Mouse (Mus musculus): ENCODE measurements around the gene Ahcyl2. TPM values are rescaled to one million over a fixed set of nuclear protein-coding genes. Genes with fewer than 3 reads are reported as not detected.
A peak's percentile ranks its signal among the peaks of the same experiment; 100 is the strongest.

Gene Ahcyl2
- polyA plus RNA-seq, 1 experiment from 2014 or later, result 7.8 TPM

GRCm38 (mm10) chr6:29916530-29917382 is 148.9 kb downstream of the Ahcyl2 start, which contains the start of gene Strip2:
TSS of gene Strip2 (plus strand) at chr6:29917012.
- peak within 1 kb of the TSS; percentile 98 for H3K4me3 ChIP-seq (ENCODE audit: low read length)
- H3K9ac ChIP-seq (ENCODE audit: low read length), result peak within 1 kb of the TSS; percentile 90
- peak within 1 kb of the TSS; percentile 96 for H3K4me2 ChIP-seq (ENCODE audit: low read depth, low read length)
- no peaks in the 10 kb centered on the region for H3K27me3 ChIP-seq (ENCODE audit: control insufficient read depth, insufficient read depth, low read length)
- peaks cover 8% of the 10 kb centered on the region for H3K4me1 ChIP-seq (ENCODE audit: control insufficient read depth, insufficient read depth, low read length)
- peaks cover 5% of the 10 kb centered on the region; the same call in 1 of the 2 replicates for H3K36me3 ChIP-seq (ENCODE audit: control insufficient read depth, insufficient read depth)
- peak within 1 kb of the TSS; percentile 95 for H3K27ac ChIP-seq (ENCODE audit: low read length)
- under 1% methylated on average over 67 of the region's 67 CpGs for WGBS
- no peaks in the 10 kb centered on the region for H3K9me3 ChIP-seq (replicated peaks; ENCODE audit: control insufficient read depth, low read length)
- ATAC-seq (replicated peaks; ENCODE audit: extremely low read depth, insufficient read depth, low FRiP score), result peak; percentile 97

DNA sequence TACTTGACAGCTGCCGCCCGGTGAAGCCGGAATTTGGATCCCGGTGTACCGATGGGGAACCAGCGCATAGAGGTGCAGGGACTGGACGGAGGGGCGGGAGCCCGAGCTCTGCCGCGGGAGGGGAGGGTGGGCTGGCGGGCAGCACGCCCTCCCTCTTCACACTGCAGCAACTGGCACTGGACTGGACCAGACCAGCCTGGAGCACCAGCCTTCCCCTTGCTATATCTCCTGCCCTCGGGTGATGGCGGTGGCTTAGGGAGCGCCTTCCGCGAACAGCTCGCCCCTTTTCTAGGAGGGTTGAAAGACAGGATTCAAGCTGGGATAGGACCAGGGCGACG is 149.5 kb downstream of the Ahcyl2 start:
- peaks cover 8% of the 10 kb centered on the region for H3K4me1 ChIP-seq (ENCODE audit: control insufficient read depth, insufficient read depth, low read length)
- peak overlapping the region; percentile 90 for H3K9ac ChIP-seq (ENCODE audit: low read length)
- H3K4me3 ChIP-seq (ENCODE audit: low read length), result peak overlapping the region; percentile 98
- H3K4me2 ChIP-seq (ENCODE audit: low read depth, low read length), result peak overlapping the region; percentile 96
- H3K27me3 ChIP-seq (ENCODE audit: control insufficient read depth, insufficient read depth, low read length), result no peaks in the 10 kb centered on the region
- H3K36me3 ChIP-seq (ENCODE audit: control insufficient read depth, insufficient read depth), result peaks cover 5% of the 10 kb centered on the region; the same call in 1 of the 2 replicates
- H3K27ac ChIP-seq (ENCODE audit: low read length), result peak overlapping the region; percentile 95
- H3K9me3 ChIP-seq (replicated peaks; ENCODE audit: control insufficient read depth, low read length), result no peaks in the 10 kb centered on the region
- under 1% methylated on average over 21 of the region's 21 CpGs for WGBS
- ATAC-seq (replicated peaks; ENCODE audit: extremely low read depth, insufficient read depth, low FRiP score), result peak; percentile 86

DNA sequence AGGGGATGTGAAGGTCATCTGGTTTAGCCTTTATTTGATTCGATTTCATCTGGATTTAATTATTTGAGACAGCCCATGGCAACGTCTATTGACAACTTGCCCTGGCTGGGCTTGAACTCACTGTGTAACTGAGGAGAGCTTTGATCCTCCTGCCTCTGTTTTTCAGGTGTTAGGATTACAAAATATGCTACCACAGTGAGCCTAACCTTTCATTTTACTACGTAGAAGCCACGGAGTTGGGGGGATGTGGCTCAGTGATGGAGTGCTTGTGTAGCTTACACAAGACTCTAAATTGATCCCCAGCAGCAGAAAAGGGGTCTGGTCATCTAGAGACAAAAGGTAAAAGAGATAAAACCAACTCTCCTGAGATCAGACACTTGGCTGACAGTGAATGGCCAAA is 150.1 kb downstream of the Ahcyl2 start:
- peak overlapping the region; percentile 96 for H3K4me2 ChIP-seq (ENCODE audit: low read depth, low read length)
- no peak for ATAC-seq (replicated peaks; ENCODE audit: extremely low read depth, insufficient read depth, low FRiP score)
- peaks cover 5% of the 10 kb centered on the region; the same call in 1 of the 2 replicates for H3K36me3 ChIP-seq (ENCODE audit: control insufficient read depth, insufficient read depth)
- 32% methylated on average over 4 of the region's 4 CpGs for WGBS
- peak overlapping the region; percentile 90 for H3K9ac ChIP-seq (ENCODE audit: low read length)
- peak overlapping the region; percentile 95 for H3K27ac ChIP-seq (ENCODE audit: low read length)
- H3K9me3 ChIP-seq (replicated peaks; ENCODE audit: control insufficient read depth, low read length), result no peaks in the 10 kb centered on the region
- H3K4me1 ChIP-seq (ENCODE audit: control insufficient read depth, insufficient read depth, low read length), result peaks cover 11% of the 10 kb centered on the region
- peak overlapping the region; percentile 98 for H3K4me3 ChIP-seq (ENCODE audit: low read length)
- no peaks in the 10 kb centered on the region for H3K27me3 ChIP-seq (ENCODE audit: control insufficient read depth, insufficient read depth, low read length)

DNA sequence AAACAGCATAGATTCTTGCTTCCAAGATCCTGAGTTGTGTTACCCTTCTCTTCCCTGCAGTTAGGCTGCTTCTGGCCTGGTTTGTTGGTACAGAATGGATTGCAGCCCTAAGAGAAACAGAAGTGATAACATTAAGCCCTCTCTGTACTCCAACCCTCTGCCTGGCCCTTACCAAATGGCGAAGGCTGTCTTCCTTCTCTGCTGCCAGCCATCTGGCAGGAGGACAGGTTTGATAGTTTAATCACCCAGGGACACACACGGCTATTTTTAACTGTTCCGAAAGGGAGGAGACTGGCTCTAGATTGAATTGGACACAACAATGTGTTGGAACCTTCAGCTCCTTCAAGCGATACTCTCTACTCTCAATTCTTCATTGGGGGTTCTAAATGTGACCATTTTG is 155.7 kb downstream of the Ahcyl2 start:
- Histone ChIP-seq H3K4me1 (ENCODE audit: control insufficient read depth, insufficient read depth, low read length) (peaks cover 21% of the 10 kb centered on the region), H3K9me3 (replicated peaks; ENCODE audit: control insufficient read depth, low read length) (no peaks in the 10 kb centered on the region), H3K27ac (ENCODE audit: low read length) (peak overlapping the region; percentile 86), H3K9ac (ENCODE audit: low read length) (peak overlapping the region; percentile 46; the same call in 1 of the 2 replicates), H3K4me3 (ENCODE audit: low read length) (no peak overlapping the region; the same call in 1 of the 2 replicates), H3K4me2 (ENCODE audit: low read depth, low read length) (peak overlapping the region; percentile 27), H3K36me3 (ENCODE audit: control insufficient read depth, insufficient read depth) (peaks cover 23% of the 10 kb centered on the region), H3K27me3 (ENCODE audit: control insufficient read depth, insufficient read depth, low read length) (no peaks in the 10 kb centered on the region)
- ATAC-seq (replicated peaks; ENCODE audit: extremely low read depth, insufficient read depth, low FRiP score), result peak; percentile 83
- WGBS, result 25% methylated on average over 4 of the region's 4 CpGs

- Histone ChIP-seq H3K27ac (ENCODE audit: low read length) (no peak overlapping the region), H3K9ac (ENCODE audit: low read length) (no peak overlapping the region), H3K4me1 (ENCODE audit: control insufficient read depth, insufficient read depth, low read length) (peaks cover 13% of the 10 kb centered on the region), H3K36me3 (ENCODE audit: control insufficient read depth, insufficient read depth) (peaks cover 30% of the 10 kb centered on the region), H3K9me3 (replicated peaks; ENCODE audit: control insufficient read depth, low read length) (no peaks in the 10 kb centered on the region), H3K4me3 (ENCODE audit: low read length) (no peak overlapping the region), H3K4me2 (ENCODE audit: low read depth, low read length) (no peak overlapping the region), H3K27me3 (ENCODE audit: control insufficient read depth, insufficient read depth, low read length) (no peaks in the 10 kb centered on the region)
- whole genome bisulfite sequencing, result 73% methylated on average over 6 of the region's 6 CpGs
- no peak for ATAC-seq (replicated peaks; ENCODE audit: extremely low read depth, insufficient read depth, low FRiP score)
Measured at GRCm38 (mm10) chr6:29925594-29926219, 157.9 kb downstream of the Ahcyl2 start.

DNA sequence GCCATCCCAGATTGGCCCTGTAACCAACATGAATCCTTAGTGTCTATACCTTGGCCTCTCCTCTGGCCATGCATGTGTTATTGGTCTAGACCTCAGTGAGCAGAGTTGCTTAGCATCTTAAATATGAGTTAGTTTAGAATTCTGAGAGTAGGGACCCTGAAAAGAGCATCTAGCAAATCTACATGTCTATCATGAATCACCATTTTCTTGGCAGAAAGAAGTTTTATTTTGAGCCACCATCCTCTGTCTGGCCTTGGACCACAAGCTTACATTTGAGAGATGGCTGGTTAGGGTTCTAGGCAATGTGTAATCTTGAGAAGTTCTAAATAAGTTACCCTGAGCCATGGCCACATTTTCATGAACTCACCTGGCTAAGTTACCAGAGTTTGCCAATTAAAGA is 162.3 kb downstream of the Ahcyl2 start:
- H3K27me3 ChIP-seq (ENCODE audit: control insufficient read depth, insufficient read depth, low read length), result no peaks in the 10 kb centered on the region
- no peak for ATAC-seq (replicated peaks; ENCODE audit: extremely low read depth, insufficient read depth, low FRiP score)
- H3K4me1 ChIP-seq (ENCODE audit: control insufficient read depth, insufficient read depth, low read length), result no peaks in the 10 kb centered on the region
- H3K27ac ChIP-seq (ENCODE audit: low read length), result no peak overlapping the region
- H3K4me3 ChIP-seq (ENCODE audit: low read length), result no peak overlapping the region
- no peak overlapping the region for H3K9ac ChIP-seq (ENCODE audit: low read length)
- H3K9me3 ChIP-seq (replicated peaks; ENCODE audit: control insufficient read depth, low read length), result no peaks in the 10 kb centered on the region; the same call in none of the 2 replicates
- peaks cover 51% of the 10 kb centered on the region for H3K36me3 ChIP-seq (ENCODE audit: control insufficient read depth, insufficient read depth)
- H3K4me2 ChIP-seq (ENCODE audit: low read depth, low read length), result no peak overlapping the region

- Histone ChIP-seq H3K4me1 (ENCODE audit: control insufficient read depth, insufficient read depth, low read length) (no peaks in the 10 kb centered on the region), H3K4me2 (ENCODE audit: low read depth, low read length) (no peak overlapping the region), H3K9ac (ENCODE audit: low read length) (no peak overlapping the region), H3K27ac (ENCODE audit: low read length) (no peak overlapping the region), H3K36me3 (ENCODE audit: control insufficient read depth, insufficient read depth) (peaks cover 46% of the 10 kb centered on the region), H3K27me3 (ENCODE audit: control insufficient read depth, insufficient read depth, low read length) (no peaks in the 10 kb centered on the region), H3K9me3 (replicated peaks; ENCODE audit: control insufficient read depth, low read length) (no peaks in the 10 kb centered on the region; the same call in none of the 2 replicates), H3K4me3 (ENCODE audit: low read length) (no peak overlapping the region)
- no peak for ATAC-seq (replicated peaks; ENCODE audit: extremely low read depth, insufficient read depth, low FRiP score)
- WGBS, result 63% methylated on average over 6 of the region's 6 CpGs
Measured at GRCm38 (mm10) chr6:29930665-29931064, 162.9 kb downstream of the Ahcyl2 start.

DNA sequence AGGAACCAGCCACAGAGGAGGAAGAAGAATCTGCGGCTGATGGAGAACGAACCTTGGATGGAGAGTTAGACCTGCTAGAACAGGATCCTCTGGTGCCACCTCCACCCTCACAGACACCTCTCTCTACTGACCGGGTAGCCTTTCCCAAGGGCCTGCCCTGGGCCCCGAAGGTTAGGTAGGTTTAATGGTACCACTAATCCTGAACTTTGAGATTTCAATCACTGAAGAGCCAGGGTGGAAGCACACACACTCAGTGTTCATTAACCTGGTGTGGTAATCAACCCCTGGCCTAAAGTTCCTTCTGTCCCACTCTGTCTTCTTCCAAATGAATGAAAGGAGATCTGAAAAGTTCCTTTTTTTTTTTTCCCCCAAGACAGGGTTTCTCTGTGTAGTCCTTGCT is 163.4 kb downstream of the Ahcyl2 start:
- no peak overlapping the region for H3K9ac ChIP-seq (ENCODE audit: low read length)
- peaks cover 45% of the 10 kb centered on the region for H3K36me3 ChIP-seq (ENCODE audit: control insufficient read depth, insufficient read depth)
- H3K4me3 ChIP-seq (ENCODE audit: low read length), result no peak overlapping the region
- H3K4me1 ChIP-seq (ENCODE audit: control insufficient read depth, insufficient read depth, low read length), result no peaks in the 10 kb centered on the region
- ATAC-seq (replicated peaks; ENCODE audit: extremely low read depth, insufficient read depth, low FRiP score), result no peak
- H3K27ac ChIP-seq (ENCODE audit: low read length), result no peak overlapping the region
- H3K9me3 ChIP-seq (replicated peaks; ENCODE audit: control insufficient read depth, low read length), result no peaks in the 10 kb centered on the region; the same call in none of the 2 replicates
- no peak overlapping the region for H3K4me2 ChIP-seq (ENCODE audit: low read depth, low read length)
- WGBS, result 74% methylated on average over 4 of the region's 4 CpGs
- H3K27me3 ChIP-seq (ENCODE audit: control insufficient read depth, insufficient read depth, low read length), result no peaks in the 10 kb centered on the region

DNA sequence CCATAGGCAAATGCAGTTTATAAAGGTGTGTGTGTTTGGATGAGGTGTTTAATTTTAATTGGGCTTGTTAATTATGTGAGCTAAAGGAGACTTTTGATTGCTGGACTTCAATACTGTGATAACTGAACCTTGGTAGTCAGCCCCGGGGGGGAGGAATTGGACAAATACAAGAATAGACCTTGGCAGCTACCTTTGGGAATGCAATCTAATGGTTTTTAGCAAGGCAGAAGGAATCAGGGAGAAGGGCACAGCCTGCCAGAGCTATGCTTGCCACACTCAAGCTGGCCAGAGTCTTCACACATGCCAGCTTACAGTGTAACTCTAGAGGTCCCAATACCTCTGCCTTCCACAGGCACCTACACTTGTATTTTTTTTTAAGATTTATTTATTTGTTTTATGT is 167.9 kb downstream of the Ahcyl2 start:
- H3K9ac ChIP-seq (ENCODE audit: low read length), result no peak overlapping the region
- H3K4me1 ChIP-seq (ENCODE audit: control insufficient read depth, insufficient read depth, low read length), result peaks cover 11% of the 10 kb centered on the region
- ATAC-seq (replicated peaks; ENCODE audit: extremely low read depth, insufficient read depth, low FRiP score), result no peak
- WGBS, result 68% methylated on average over 1 of the region's 1 CpGs
- H3K4me3 ChIP-seq (ENCODE audit: low read length), result no peak overlapping the region
- H3K4me2 ChIP-seq (ENCODE audit: low read depth, low read length), result no peak overlapping the region
- H3K27me3 ChIP-seq (ENCODE audit: control insufficient read depth, insufficient read depth, low read length), result no peaks in the 10 kb centered on the region
- H3K9me3 ChIP-seq (replicated peaks; ENCODE audit: control insufficient read depth, low read length), result no peaks in the 10 kb centered on the region; the same call in none of the 2 replicates
- H3K36me3 ChIP-seq (ENCODE audit: control insufficient read depth, insufficient read depth), result peaks cover 73% of the 10 kb centered on the region
- no peak overlapping the region; the same call in 1 of the 2 replicates for H3K27ac ChIP-seq (ENCODE audit: low read length)

Measured in heart, embryonic 16.5 days (tissue).